Mouse (Mus musculus) cerebellum, adult 11 months (tissue): ENCODE results near the gene Spata48.

Experiments used
- DNase-seq: peaks from one replicate; pipeline ENCODE4 v3.0.0; 2022

Gene Spata48

DNA sequence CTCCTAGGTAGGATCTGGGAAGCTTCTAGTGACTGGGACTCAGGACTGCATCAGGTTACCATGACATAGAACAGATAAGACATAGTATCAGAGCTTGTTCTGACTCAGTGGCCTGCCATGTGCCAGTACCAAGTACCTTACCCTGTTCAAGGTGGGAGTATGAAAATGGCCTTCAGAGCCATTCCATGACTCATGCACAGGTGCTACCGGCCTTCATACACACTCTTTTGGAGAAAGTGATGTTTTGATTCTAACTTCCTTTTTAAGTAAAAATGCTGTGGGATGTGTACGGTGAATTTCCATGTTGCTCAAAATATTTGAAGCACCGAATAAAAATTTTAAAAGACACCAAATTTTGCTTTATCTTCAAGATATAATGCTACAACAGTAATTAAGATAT, 84.1 kb downstream of the Spata48 start:
- DNase-seq = no peak

DNA sequence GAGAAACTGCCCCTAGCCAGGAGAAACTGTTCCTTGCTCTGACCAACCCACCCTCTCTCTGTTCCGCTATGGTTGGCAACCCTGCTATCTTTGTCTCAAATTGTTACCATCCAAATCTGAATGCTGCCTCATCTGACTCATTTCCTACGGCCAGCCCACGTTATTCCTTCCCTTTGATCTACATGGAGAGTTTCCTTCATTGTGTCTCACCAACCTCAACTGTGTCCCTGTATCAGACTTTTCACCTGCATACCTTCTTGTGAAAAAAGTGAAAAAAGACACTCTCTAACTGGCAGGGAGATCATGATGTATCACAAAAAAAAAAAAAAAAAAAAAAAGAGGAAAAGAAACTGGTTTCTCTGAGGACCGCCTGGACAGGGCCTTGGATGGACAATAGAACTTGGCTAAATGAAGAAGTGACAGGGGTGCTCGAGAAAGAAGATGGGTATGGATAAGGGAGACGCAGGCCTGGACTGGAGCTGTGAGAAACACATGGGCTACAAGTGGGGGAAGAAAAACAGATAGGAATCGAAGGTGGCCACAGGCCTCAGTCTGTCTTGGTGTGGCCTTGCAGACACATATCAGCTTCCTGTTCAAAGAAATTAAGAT, 85.1 kb downstream of the Spata48 start:
- DNase-seq = no peak

DNA sequence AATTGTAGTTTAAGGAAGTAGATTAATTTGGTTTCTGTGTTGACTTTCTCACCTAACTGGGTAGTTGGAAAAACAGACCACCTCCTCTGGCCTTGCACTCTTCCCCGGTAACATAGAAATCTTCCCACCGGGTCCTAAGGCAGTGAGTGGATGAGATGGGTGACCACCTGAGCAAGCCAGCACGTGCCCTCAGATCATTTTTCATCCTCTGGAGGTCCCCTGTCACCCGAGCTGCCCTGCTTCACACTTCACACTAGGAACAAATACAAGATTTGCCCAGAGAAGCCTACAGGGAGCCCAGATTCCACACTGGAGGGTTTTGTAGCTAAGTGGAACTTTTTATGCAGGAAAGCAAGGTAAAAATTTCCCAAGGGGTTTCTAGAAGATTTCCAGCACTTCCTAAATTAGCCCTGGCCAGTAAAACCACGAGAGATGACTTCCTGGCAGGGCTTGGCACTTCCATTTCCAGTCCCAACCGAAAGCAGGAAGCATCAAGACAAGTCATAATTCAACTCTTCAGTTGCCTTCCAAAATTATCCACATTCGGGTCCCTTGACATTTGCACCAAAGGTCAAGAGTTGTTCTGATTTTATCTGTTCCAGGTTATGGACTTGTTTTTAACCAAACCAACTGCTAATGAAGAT, 85.8 kb downstream of the Spata48 start:
- no peak for DNase-seq

DNA sequence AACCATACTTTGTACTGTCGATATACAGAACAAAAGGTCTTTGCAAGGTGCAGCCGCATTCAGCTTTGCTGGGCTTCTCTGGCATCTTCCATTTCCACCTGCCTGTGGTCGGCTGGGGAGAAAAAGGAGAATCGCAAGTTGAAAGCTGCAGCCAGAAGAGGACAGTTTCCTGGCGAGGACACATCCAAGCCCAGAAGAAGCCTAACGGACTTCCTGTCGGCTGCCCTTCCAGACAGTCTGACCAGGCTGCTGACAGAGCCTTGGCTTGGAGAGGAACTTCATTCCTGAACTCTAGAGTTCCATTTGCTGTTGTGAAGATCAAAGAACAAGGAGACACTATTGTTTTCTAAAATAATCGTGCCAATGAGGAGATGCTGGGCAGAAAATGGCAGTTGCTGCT, 93.7 kb downstream of the Spata48 start:
- DNase-seq = no peak

DNA sequence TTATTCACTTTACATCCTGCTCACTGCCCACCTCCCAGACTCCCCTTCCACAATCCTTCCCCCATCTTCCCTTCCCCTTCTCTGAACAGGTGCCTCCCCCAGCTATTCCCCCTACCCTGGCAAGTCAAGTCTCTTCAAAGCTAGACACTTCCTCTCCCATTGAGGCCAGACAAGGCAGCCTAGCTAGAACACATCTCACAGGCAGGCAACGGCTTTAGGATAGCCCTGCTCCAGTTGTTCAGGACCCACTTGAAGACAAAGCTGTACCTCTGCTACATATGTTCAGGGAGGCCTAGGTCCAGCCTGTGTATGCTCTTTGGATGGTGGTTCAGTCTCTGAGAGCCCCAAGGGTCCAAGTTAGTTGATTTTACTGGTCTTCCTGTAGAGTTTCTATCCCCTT, 94.3 kb downstream of the Spata48 start:
- no peak for DNase-seq

DNA sequence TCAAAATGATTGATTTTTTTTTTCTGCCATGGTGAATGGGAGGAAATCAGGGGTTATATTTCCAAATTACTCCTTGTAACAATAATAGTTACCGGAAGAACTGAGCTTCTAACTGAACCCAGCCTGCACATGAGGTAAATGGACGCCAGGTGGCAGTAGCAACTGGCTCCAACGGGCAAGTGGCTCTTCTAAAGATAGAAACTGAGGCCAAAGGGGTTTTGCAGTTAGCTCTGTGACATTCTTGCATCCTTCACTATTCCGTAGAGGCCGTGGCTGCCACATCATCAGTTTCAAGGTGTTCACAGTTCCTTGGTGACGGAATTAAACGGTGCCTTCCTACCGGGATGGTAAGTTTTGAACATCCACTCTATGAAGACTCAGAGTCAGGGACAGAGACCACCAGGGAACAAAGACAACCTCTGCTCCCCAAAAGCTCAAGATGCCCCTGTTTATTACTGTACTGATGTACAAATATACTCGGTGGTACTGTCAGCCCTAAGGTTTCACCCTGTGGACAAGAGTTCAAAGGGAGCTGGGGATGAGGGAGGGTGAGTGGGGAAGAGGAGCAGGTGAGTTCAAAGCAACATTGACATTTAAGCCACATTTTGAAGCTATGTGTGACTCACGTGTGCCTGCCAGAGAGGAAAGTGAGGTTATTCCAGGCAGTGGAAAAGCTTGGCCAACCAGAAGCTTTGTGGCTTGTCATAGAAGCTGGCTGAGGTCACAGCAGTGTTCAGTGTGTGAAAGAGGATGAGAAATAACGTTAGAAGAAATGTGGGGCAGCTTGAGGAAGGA, 95.5 kb downstream of the Spata48 start:
- DNase-seq = no peak

DNA sequence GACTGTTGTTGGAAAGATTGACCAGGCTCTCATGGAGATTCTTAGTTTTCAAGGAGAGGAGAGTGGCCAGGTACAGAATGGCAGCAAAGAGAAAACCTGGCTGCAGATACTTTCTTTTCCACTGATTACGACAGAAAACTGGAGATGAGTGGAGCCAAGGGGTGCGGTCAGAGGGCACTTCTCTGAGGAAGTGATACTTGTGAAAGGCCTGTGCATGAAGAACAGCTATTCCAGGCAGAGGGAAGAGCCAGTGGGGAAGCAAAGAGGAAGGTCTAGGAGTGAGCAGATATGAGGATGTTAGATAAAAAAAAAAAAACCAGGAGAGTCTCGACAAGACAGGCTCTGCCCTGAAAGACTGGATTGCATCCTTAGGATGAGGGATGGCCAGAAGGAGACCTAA, 96.8 kb downstream of the Spata48 start:
- DNase-seq = no peak

DNA sequence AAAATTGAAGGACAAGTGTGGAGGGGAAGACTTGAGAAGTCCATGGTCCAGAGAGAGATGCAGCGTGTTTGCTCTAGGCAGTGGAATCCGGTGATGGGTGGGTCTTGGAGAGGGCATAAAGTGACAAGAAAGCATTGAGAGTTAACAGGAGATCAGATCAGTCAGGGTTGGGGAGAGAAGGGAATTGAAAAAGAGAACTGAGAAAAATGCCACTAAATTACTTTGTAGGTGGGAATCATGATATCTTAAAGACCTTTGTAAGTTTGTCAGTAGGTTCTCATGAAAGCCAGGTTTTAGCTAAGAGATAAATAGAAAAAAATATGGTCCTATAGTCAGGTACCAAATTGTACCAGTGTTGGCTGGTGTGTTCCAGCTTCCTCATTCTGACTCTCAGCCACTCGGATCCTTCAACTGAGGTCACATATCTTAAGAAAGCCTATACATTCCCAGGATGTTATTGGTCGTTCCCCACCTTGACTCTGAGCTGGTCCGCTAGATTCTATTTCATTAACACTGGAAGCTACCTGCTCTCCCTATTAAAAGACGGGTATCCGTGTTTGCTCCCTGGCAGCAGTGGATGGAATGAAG, 97.3 kb downstream of the Spata48 start:
- DNase-seq = no peak

DNA sequence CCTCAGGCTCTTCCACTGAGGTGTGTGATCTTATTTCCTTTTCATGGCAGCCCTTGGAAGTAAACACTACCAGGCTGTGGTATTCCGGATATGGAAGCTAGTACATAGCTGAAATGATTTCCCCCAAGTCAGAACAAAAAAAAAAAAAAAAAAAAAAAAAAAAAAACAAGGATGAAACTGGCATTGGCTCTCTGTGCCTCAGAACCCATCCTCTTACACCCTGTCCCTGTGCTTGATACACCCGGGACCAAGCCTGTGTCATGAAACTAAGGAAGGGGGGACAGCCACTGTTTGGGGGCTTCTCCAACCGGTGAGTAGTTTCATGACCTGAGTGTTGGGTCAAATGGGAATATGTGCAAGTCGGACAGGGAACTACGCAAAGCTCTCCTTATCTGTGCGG, 99.2 kb downstream of the Spata48 start:
- DNase-seq = no peak

DNA sequence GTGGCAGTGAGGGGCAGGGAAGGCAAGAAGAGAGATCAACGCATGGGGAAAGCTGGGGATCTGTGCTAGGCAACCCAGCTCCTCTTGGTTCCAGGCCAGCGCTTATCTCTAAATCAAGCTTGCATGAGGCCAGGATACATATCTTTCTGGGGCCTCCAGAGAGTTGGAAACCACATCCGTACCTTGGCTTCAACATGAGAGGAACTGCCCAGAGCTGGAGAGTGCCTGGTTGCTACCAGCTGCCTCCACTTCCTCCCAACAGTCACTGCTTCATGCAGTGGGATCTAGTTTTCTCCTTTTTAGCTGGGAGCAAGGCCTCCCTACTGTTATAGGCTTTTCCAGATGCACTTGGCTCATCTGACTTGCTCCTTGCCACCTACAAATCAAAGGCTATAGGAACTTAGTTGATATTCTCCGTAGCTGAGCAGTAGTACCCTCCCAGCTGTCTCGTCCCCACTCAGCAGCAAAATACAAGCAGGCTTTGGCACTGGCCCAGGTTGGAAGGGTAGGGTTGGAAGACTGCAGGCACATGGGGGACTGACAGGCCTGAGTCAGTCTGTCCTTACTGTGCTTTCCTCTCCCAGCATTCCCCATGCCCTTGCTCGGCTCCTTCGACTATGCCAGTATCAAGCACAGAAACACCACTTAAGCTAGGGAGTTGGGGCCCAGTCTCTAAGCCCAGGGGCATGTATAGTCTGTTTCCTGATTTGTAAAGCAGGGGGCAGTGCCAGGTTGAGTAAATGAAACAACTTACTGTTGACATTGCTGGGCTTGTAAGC, 102.6 kb downstream of the Spata48 start:
- DNase-seq = no peak
